Mouse (Mus musculus) midbrain, embryonic 14.5 days (tissue): ENCODE measurements at regions not wholly inside any gene's neighbourhood (a gene's known extent, or its start where the extent isn't known, plus 50 kb on each side); places are given as distances from the start of the nearest gene placed in this dataset.

Source experiments
- ATAC-seq: fragments of 200-750 bp; cut with Nextera tagmentation; 2 replicates; pipeline ENCODE4 v1.8.0; 2017; ENCODE audit warnings: moderate number of reproducible peaks, moderate library complexity; ENCODE audit not compliant: low FRiP score, low TSS enrichment
- DNase-seq: peaks from one replicate; pipeline ENCODE4 v3.0.0-alpha.2; 2015
- H3K27ac ChIP-seq: fragments of 300-500 bp; sonication (generic); replicated peaks from 2 replicates; pipeline ENCODE4 v1.5.1; 2014; ENCODE audit warnings: mild to moderate bottlenecking, low read depth, low read length, moderate library complexity
- H3K27me3 ChIP-seq: fragments of 300-500 bp; sonication (generic); 2 replicates; pipeline ENCODE4 v1.6.1; 2014; ENCODE audit warnings: low read length, control low read depth, mixed read lengths; ENCODE audit not compliant: control insufficient read depth, insufficient read depth
- H3K36me3 ChIP-seq: fragments of 300-500 bp; sonication (generic); 2 replicates; pipeline ENCODE4 v1.6.1; 2014; ENCODE audit warnings: low read length, control low read depth; ENCODE audit not compliant: control insufficient read depth, insufficient read depth
- H3K4me1 ChIP-seq: fragments of 300-500 bp; sonication (generic); 2 replicates; pipeline ENCODE4 v1.6.1; 2014; ENCODE audit warnings: mild to moderate bottlenecking, antibody characterized with exemption, low read length, control low read depth; ENCODE audit not compliant: control insufficient read depth, insufficient read depth
- H3K4me2 ChIP-seq: fragments of 300-500 bp; sonication (generic); 2 replicates; pipeline ENCODE4 v1.6.1; 2014; ENCODE audit warnings: mild to moderate bottlenecking, low read length, moderate library complexity
- H3K4me3 ChIP-seq: fragments of 300-500 bp; sonication (generic); replicated peaks from 2 replicates; pipeline ENCODE4 v1.5.1; 2014; ENCODE audit warnings: low read depth, low read length
- H3K9ac ChIP-seq: fragments of 300-500 bp; sonication (generic); replicated peaks from 2 replicates; pipeline ENCODE4 v1.6.1; 2014; ENCODE audit warnings: mild to moderate bottlenecking, low read length, moderate library complexity
- H3K9me3 ChIP-seq: fragments of 300-500 bp; sonication (generic); 2 replicates; pipeline ENCODE4 v1.6.1; 2016; ENCODE audit warnings: low read length, control low read depth, mixed read lengths; ENCODE audit not compliant: control insufficient read depth
- WGBS: fragments of 180-500 bp; shearing (Covaris S2); extraction: QIAGEN DNeasy Blood & Tissue Kit; methylation state at CpG from one replicate; pipeline ENCODE4 v1.1.7; 2014; 5-methylcytosine and 5-hydroxymethylcytosine counted together

DNA sequence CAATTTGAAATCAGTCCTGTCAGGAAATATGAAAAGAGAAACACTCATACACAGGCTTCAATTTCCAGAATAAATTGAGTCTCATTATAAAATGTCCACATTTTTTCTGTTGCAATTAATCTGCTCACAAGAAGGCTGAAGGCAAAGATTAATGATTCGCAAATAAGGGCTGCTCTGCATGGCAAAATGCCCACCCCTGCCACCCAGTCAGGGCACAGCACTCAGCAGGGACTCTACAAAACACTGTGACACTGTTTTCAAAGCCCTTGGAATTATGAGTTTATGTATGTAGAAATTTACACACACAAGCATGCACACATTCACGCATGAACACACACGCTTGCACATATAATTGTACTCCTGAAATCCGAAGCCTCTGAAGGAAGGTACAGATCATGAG is 50.0 kb upstream of the Rhoj start:
- H3K4me3 ChIP-seq = no peak overlapping the region
- whole genome bisulfite sequencing = 85% methylated on average over 4 of the region's 4 CpGs
- H3K27me3 ChIP-seq = no peaks in the 10 kb centered on the region
- ATAC-seq = no peak
- H3K4me2 ChIP-seq = no peak overlapping the region
- no peaks in the 10 kb centered on the region for H3K9me3 ChIP-seq
- H3K36me3 ChIP-seq = no peaks in the 10 kb centered on the region
- no peak overlapping the region for H3K9ac ChIP-seq
- H3K27ac ChIP-seq = no peak overlapping the region
- H3K4me1 ChIP-seq = no peaks in the 10 kb centered on the region
- peak; percentile 17 for DNase-seq
